Mouse (Mus musculus) induced T-regulatory cell, adult 2 months (primary cell): Measurements from ENCODE around the gene Sergef.

Experiments used
- DNase-seq: peaks from one replicate; pipeline ENCODE4 v3.0.0-alpha.2; 2012; ENCODE audit warnings: low read depth

Sergef gene

DNA sequence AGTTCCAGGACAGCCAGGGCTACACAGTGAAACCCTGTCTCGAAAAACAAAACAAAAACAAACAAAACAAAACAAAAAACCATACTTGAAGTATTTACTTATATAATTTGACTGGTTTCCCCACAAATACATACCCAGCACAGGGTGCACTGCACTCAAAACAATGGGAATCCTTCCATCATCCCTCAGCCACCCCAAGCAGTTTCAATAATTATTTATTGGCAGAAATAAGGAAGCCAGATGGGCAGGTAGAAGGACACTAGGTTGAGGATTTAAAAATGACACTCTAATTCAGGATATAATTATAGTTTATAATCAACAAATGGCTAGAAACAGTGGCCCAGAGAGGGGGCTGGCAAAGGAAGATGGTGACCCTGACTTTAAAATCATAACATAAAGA, 99.0 kb downstream of the Sergef start:
- no peak for DNase-seq

DNA sequence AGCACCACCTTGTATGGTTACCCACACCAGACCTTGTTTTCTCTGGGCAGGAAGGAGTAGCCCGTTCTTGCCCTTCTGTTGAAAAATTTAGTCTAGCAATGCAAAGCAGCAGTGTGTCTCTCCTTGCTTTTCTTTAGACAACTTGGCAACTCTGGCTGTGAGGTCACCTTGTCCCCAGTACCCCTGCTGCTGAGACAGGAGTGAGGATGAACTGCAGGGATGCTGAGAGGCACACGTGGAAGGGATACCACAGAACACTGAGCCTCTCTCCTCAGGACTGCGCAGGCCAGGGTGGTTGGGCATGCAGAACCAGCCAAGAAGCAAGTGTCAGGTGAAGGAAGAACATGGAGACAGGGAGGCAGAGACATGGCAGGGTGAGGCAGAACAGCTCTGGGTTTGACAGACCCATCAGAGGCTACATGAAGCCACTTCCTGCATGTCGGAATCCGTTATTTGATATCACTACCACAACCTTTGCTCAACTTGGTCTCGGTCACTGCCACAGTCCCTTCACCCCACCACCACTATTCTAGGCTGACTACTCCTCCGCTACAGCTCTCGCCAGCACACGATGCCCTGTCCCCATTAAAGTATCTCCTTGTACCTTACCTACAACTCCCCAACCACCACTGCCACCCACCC, 103.0 kb downstream of the Sergef start:
- DNase-seq = no peak

DNA sequence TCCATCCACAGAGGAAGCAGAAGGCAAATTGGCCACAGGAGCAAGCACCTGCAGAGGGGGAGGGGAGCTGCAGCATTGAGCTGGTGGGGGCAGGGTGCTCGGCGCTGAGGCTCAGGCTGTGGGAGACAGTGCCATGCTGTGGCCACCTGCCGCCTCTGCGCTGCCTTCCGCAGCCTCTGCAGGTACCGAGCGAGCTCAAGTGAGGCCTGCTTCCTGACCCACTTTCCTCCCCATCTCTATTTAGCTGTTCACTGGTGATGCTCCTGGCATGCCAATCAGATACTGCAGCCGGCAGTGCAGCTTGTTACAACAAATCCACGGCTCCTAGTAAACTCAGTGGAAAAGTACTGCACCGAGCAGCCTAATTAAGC, 104.2 kb downstream of the Sergef start:
- DNase-seq = no peak

DNA sequence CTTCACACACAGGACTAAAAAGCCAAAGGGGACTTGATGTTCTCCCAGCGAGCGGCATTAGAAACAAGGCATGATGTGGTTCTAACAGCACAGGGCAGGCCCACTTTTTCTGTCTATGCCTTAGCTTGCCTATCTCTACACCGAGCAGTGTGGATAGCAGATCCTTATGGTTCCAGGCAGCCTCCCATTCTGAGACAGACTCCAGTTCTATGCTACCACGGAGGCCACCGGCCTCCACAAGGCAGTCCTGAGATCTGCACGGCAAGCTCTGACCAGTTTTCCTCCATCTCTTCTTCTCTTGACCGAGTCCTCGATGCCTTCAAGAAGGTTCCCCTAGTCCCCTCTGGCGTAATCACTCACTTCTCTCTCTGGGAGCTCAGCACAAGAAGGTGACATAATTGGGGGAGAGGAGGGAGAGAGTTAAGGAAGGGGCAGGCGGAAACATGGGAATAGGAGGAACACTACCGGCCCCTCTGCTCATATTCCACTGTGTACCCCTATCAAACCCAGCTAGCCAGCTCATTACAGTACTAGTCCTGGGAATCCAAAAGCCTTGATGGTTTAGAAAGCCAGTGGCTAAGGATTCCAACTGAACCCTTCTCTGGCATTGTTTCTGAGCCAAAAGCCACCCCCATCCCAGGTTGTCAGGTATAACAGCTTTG, 104.7 kb downstream of the Sergef start:
- no peak for DNase-seq

DNA sequence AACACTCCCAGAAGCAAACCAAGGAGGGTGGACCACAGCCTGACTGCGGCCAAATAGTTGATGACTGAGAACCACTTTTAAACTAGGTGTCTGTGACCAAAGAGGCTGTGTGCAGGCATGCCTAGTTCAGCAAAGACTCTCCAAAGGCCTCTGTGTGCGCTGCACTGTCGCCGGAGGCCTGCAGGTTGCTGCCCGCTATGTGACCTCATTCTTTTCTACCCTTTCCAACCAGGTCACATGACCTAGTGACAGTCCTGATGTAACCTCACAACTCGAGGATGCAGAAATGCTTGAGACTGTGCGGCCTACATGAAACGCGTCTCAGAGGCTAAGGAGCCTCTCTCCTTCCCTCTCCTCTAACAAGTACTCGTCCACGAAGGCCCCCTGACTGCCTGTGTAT, 106.1 kb downstream of the Sergef start:
- no peak for DNase-seq

DNA sequence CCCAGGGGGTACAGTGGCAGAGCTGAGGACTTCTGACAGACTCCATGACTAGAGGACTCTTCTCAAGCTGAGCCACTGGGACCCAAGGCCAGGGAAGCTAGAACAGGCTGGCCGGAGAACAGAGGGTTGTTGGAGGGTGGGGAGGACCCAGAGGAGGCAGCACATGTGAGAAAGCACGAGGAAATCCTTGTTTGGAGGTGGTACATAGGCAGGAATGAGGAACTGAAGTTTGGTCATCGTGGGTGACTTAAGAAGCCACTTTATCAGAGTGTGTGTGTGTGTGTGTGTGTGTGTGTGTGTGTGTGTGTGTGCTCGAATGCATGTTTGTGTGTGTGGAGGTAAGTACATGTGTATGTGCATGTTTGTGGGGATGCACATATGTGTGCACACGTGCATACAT, 108.3 kb downstream of the Sergef start:
- no peak for DNase-seq

DNA sequence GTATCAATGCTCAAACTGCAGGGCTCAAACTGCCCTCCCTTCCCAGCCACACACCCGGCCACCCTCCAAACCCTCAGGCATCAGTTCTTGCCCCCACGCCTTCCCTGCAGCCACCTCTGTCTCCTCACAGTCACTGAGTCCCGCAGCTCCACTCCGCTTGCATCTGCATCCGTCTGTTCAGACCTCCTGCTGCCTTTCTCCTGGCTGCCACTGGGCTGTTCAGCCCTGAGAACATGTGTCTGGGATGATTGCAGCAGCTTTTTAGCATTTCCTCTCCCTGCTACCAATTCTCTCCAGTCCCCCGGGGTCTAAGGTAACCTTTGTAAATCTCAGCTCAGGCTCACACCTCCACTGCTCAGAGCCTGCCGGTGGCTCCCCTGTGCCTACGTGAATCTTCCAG, 109.7 kb downstream of the Sergef start:
- DNase-seq = no peak

DNA sequence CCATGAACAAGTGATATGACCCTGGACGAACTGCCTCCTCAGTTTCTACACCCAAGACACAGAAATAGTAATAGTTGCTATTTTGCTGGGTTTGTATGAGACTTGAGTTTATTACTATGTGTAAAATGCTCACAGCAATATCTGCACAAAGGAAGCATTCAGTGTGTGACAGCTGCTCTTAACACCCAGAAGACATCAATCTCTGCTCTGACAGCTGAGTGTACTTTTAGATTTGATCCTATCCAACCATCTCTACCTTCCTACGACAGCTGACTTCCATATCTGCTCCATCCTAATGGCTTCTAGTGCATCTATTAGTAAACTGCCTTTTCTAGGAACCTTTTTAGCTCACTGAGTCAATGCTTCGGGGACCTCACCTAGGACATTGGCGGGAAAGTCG, 110.3 kb downstream of the Sergef start:
- no peak for DNase-seq

DNA sequence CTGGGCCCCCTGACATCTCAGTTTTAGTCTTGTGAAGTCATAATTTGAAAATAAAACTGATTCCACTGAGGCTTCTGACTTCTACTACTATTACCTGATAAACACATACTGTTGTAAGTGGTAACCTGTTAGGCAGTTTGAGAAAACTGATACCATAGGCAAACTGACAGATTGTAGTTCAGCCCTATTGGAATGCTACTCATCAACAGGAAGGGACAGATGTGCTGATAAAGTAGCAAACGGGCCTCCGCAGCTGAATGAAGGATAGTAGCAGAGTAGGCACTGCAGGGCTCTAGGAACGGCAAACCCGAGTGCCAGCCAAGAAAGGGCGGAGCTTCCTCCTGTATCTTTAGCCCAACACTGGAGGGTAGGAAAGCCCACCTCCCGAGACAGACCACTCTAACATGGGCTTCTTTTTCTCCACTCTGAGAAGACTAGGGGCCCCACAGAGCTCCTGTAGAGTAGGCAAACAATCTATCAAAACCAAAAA, 112.9 kb downstream of the Sergef start:
- no peak for DNase-seq

DNA sequence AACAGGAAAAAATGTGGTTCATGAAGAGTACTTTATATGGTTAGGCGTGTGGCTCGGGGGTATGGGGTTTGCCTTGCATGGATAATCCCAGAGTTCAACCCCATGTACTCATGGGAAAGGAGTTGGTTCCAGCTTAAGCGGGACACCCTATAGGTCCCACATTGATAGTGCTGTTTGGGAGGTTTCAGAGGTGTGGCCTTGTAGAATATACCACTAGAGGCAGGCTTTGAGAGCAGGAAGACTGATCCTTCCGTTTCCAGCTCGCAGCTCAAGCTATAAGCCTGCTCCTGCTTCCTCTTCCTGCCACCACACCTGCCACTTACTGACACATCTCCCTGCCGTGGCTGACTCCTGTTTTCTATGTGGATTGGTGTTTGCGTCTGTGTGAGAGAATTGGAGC, 116.4 kb downstream of the Sergef start:
- DNase-seq = no peak

DNA sequence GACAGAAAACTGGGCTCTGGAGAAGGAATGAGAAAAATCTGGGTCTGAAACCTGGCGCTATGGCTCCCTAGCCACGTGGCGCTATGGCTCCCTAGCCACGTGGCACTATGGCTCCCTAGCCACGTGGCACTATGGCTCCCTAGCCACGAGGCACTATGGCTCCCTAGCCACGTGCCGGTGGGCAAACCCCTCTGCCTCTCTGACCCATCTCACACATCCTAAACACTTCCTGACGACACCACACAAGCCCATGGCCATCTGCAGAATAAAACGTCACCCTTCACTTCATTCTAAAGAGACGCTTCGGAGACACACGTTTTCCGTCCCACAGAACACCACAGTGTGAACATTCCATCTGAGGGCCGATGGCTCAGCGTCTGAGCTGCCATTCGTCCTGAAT, 117.8 kb downstream of the Sergef start:
- no peak for DNase-seq

DNA sequence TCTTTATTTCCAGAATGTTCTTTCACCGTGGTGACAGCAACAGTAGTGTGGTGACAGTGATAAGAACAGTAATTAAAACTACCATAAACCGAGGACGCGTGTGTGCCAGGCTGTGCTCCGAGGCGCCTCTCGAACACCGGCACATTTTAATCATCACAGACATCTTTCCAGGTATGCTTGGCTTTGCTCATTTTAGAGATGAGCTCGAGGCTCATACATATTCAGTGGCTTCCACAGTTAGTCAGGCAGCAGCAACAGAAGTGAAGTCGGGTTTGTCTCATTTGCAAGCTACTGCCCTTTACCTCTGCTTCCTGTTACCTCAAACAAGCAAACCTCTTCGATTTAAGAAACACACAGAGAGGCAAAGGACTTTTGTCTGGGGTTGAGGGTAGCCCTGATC, 120.5 kb downstream of the Sergef start:
- DNase-seq = no peak

DNA sequence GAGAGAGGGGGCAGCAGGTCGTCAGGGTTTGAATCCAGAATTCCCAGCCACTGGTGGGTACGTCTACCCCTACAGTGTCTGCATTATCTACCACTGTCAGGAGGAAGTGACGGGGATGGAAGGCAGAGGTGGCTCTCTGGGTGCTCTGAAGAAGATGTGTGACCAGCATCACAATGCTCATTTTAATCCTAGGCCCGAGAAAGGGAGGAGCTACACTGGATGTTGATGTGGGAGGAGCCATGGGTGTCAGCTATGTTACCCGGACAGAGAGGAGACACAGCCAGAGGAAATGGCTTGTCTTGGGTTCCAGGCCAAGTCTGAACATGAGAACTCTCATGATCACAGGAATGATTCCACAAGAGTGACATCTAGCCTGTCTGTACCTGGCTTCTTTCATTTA, 122.4 kb downstream of the Sergef start:
- no peak for DNase-seq

DNA sequence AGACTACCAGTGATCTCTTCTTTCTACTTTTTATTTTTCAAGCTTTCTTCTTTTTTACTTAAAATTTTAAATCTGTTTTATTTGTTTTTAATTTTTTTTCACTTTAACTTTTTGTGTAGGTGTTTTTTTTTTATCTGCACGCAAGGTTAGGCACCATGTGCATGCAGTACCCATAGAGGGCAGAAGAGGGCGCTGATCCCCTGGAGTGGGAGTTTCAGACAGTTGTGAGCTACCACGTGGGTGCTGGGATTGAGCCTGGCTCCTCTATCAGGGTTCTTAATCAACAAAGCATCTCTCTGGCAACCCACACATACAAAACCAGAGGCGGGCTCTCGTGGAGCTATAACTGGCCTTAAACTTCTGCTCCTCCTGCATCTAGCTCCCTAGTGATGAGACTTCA, 123.6 kb downstream of the Sergef start:
- DNase-seq = no peak

DNA sequence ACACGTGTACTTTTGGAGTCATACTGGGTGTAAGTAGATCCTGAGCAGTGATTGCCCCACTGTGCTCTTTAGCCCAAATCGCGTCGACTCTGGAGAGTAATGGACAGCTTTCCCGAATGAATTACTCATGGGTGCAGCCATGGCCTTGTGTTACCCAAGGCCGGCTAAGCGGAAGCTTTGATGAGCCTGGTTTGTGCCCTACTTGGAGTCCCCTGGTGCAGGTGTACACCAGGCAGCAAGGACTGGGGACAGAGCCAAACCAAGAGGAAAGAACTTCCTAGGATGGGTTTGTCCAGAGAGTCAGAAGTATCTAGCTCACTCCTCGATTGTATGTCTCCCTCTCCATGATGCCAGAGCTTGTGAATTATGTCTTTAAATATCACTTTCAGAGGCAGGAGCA, 124.6 kb downstream of the Sergef start:
- no peak for DNase-seq

DNA sequence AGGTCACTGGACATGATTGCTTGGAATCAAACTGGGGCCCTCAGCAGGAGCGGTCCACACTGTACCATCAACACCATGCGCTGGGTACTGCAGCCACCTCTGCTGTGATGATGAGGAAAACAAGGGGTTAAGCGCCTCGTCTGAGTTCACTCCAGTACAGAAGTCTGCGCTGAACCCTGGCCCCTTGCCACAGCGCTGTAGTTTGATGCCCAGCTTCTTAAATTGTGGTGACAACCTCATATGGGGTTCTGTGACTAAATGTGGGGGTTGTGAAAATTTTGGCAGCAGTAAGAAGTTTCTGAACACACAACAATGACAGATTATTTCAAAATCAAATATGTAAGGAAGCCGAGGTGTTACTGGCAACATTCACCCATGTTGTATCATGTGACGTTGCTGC, 126.0 kb downstream of the Sergef start:
- DNase-seq = no peak

DNA sequence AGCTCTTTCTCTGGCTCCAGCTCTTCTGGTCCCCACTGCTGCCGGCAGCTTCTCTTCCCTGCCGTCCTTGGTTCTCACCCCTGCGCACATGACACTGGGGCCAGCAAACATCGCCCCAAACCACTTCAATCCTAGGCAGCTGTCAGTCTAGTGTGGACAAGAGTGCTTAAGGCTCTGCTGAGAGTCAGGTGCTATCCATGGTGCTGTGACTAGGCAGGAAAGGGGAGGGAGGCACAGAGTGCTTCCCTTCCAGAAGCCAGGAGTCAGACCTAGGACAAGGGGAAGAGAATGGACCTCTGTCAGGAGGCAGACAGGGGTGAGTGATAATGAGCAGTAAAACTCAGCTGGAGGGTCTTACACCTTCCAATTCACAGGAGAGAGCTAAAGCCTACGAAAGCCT, 126.8 kb downstream of the Sergef start:
- no peak for DNase-seq

DNA sequence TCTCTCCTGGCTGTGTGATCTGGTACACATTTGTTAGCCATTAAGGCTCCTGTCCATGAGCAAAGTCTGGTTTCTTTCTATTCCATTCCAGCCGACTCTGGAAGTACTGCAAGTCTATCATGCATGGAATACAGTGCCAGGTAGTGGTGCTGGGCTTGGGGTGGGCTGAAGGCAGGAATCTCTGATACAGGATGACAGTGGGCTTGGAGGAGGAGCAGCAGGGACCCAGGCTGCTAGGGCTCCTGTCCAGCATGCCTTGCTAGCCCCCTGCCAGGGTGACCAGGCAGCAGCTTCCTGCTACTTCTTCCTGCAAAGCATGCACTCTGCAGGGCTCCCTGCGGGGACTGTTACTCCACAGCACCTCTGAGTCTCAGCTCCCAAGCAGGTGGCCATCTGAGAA, 128.8 kb downstream of the Sergef start:
- DNase-seq = no peak

DNA sequence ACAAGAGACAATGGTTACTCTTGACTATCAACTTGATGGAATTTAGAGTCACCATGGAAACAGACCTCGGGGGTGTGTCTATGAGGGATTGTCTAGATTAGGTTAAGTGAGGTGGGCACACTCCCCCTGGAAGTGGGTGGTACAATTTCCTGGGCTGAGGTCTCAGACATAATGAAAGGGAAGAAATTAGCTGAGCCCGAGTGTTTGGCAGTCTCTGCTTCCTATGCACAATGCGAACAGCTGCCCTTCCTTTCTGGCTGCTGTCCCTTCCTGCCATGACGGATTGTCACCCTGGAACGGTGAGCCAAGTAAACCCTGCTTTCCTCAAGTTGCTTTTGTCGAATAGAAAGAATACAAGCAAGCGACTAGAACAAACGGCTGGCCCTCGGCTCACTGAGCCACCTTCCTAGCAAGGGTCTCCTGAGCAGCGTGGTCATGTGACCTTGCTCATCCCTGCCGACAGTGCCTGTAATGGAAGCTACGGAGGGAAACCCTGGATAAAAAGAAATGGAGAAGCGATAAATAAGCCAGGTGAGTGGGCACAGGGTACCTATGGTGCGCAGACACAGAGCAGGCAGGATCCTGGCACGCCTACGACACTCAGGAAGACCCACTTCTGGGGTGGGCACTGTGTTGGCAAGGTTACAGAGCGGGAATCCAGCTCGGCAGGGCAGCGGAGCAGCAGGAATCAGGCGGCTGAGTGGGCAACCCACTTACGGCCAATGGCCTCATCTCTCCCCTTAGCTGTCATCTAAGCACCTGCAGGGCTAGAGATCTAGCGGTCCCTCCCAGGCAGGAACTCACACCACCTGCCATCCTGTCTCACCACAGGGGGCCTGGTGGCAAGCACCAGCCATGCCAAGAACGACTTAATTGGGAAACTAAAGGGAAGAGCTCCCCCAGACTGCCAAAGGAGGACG, 130.0 kb downstream of the Sergef start:
- DNase-seq = no peak

DNA sequence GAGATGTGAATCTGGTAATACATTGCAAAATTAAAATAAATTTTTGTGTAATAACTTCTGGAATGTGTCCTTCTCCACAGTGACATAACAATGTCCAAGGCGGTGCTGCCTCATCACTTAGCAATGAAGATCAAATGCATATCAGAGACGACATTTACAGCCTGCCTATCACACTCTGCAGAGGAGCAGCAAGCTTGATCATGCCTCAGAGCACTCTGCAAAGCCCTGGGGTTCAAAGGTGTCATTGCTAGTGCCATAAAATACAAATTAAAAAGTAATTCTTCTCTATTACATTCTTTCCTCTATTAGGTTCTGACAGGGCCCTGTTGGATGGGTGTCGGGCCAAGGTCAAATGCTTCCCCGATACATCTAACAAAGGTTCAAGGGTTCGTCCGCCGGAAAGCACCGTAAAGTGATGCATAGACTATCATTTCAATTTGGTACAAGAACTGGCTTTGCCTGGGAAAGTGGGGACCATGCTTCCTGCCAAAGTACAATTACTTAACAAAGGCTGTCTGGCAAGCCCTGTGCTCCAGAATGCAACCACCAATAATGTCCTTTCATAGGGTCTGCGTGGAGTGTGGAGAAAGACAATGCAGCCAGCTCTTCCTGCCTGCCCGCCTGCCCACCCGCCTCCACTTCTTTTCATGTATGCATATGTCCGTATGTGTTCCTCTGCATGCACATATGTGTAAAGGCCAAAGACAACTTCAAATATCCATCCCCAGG, 130.9 kb downstream of the Sergef start:
- no peak for DNase-seq

DNA sequence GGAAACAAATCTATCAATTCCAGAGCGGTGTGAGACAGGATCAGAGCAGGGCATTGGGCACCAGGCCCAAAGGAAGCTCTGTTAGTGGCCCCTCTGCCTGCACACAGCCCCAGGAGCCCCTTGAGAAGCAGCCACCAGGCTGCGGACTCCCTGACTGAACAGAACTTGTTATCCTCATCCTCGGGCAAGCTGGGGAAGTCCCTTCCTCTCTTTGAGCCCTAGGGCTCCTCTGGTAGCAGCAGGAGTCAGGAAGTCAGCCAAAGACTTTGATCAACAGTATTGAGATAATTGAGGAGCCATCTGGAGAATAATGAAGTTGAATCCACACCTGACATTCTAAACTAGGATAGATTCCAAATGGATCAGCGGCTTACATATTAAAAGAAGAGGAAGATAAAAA, 135.4 kb downstream of the Sergef start:
- DNase-seq = no peak

DNA sequence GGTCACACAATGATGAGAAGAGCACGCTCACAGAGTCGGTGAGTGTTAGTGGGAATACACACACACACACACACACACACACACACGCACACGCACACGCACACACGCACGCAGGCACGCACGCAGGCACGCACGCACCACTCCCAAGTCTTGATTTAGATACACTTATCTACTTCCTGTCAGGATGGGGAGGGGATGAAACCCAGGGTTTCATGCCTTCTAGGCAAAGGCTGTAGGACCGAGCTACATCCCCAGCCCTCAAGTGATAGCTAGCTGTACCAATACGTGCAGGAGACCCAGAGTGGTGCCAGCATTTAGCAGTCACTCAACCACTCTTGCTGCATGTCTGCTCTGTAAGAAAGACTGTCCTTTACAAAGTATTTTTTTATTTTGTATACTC, 137.0 kb downstream of the Sergef start:
- no peak for DNase-seq
